Mouse (Mus musculus) midbrain, embryonic 11.5 days (tissue): Measurements from ENCODE around the gene Wwox. TPM values are rescaled to one million over a fixed set of nuclear protein-coding genes. Genes with fewer than 3 reads are reported as not detected.
A peak's percentile ranks its signal among the peaks of the same experiment; 100 is the strongest.

ENCODE experiments used
- ATAC-seq: fragments of 200-750 bp; cut with Nextera tagmentation; 2 replicates; pipeline ENCODE4 v1.8.0; 2017; ENCODE audit warnings: moderate TSS enrichment, moderate library complexity; ENCODE audit not compliant: low FRiP score
- DNase-seq: peaks from one replicate; pipeline ENCODE4 v3.0.0; 2015; ENCODE audit warnings: low spot score; ENCODE audit errors: missing footprints
- H3K27ac ChIP-seq: fragments of 300-500 bp; sonication (generic); 2 replicates; pipeline ENCODE4 v1.5.1; 2014; ENCODE audit warnings: low read depth, low read length
- H3K27me3 ChIP-seq: fragments of 300-500 bp; sonication (generic); 2 replicates; pipeline ENCODE4 v1.6.1; 2014; ENCODE audit warnings: mild to moderate bottlenecking, low read length, moderate library complexity, mixed read lengths; ENCODE audit not compliant: control insufficient read depth, insufficient read depth
- H3K36me3 ChIP-seq: fragments of 300-500 bp; sonication (generic); 2 replicates; pipeline ENCODE4 v1.6.1; 2014; ENCODE audit warnings: mild to moderate bottlenecking, low read length, moderate library complexity, mixed read lengths; ENCODE audit not compliant: control insufficient read depth, insufficient read depth
- H3K4me1 ChIP-seq: fragments of 300-500 bp; sonication (generic); 2 replicates; pipeline ENCODE4 v1.6.1; 2014; ENCODE audit warnings: low read length; ENCODE audit not compliant: control insufficient read depth, insufficient read depth
- H3K4me2 ChIP-seq: fragments of 300-500 bp; sonication (generic); 2 replicates; pipeline ENCODE4 v1.6.1; 2014; ENCODE audit warnings: mild to moderate bottlenecking, moderate library complexity
- H3K4me3 ChIP-seq: fragments of 300-500 bp; sonication (generic); 2 replicates; pipeline ENCODE4 v1.5.1; 2014; ENCODE audit warnings: low read depth, low read length
- H3K9ac ChIP-seq: fragments of 300-500 bp; sonication (generic); 2 replicates; pipeline ENCODE4 v1.6.1; 2014; ENCODE audit warnings: low read length
- H3K9me3 ChIP-seq: fragments of 300-500 bp; sonication (generic); 2 replicates; pipeline ENCODE4 v1.6.1; 2016; ENCODE audit warnings: low read length; ENCODE audit not compliant: control insufficient read depth
- WGBS: fragments of 180-500 bp; shearing (Covaris S2); extraction: QIAGEN DNeasy Blood & Tissue Kit; methylation state at CpG from one replicate; pipeline ENCODE4 v1.1.7; 2014; 5-methylcytosine and 5-hydroxymethylcytosine counted together
- polyA plus RNA-seq: library from polyadenylated mRNA; unstranded; fragments of >200 nt; fragmentation: Nextera tagmentation; extraction: Ambion mirVana; gene quantifications from 2 replicates; pipeline ENCODE4 v1.2.1, GENCODE M21; 2014

Gene Wwox
- polyA plus RNA-seq, 1 experiment from 2014 or later = 12.1 TPM

DNA sequence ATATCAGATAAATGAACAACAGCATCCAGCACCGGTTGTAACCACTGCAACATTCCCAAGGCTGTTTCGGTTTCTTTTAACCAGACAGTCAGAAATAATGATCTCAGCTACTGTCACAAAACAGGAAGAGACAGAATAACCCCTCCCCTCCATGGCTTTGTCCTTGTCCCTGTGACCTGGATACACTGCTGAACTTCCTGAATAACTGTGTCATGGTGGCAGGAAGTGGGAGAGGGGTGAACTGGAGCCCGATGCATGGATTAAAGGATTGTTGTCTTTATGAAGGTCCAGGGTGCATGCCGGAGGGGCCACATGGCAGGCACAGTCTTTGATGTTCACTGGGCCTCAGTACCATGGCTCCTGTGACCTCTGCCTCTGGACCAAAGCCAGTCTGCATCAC is 607.0 kb downstream of the Wwox start:
- Histone ChIP-seq H3K4me1 (no peaks in the 10 kb centered on the region), H3K9ac (no peak overlapping the region), H3K36me3 (no peaks in the 10 kb centered on the region), H3K9me3 (no peaks in the 10 kb centered on the region), H3K27ac (no peak overlapping the region), H3K4me3 (no peak overlapping the region), H3K27me3 (no peaks in the 10 kb centered on the region), H3K4me2 (no peak overlapping the region)
- ATAC-seq = no peak
- DNase-seq = no peak
- WGBS = 53% methylated on average over 4 of the region's 4 CpGs

GRCm38 (mm10) chr8:115058193-115058835 is 618.9 kb downstream of the Wwox start:
- ATAC-seq = no peak
- 88% methylated on average over 12 of the region's 12 CpGs for WGBS
- Histone ChIP-seq H3K4me2 (no peak overlapping the region), H3K4me3 (no peak overlapping the region), H3K9ac (no peak overlapping the region), H3K27ac (no peak overlapping the region), H3K27me3 (no peaks in the 10 kb centered on the region), H3K9me3 (no peaks in the 10 kb centered on the region), H3K36me3 (no peaks in the 10 kb centered on the region), H3K4me1 (no peaks in the 10 kb centered on the region)
- peak; percentile 79 for DNase-seq

DNA sequence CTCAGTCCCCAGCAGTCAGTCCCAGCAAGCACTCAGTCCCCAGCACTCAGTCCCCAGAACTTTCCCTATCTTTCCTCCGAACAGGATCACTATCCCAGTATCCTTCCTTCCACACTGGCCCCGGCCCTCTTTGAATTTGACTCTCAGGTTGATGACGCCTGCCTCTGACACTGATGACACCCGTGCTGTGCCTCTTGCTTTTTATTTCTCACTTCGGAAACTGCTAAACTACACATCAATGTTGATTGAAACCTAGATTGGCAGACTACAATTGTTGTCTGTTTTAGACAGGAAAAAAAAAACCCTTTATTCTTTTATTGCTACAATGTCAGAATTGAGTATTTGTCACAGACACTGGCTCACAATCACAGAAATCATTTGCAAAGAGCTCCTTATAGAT is 624.2 kb downstream of the Wwox start:
- DNase-seq = no peak
- WGBS = 89% methylated on average over 5 of the region's 5 CpGs
- no peak for ATAC-seq
- Histone ChIP-seq H3K9me3 (no peaks in the 10 kb centered on the region), H3K36me3 (no peaks in the 10 kb centered on the region), H3K9ac (no peak overlapping the region), H3K27ac (no peak overlapping the region), H3K27me3 (no peaks in the 10 kb centered on the region), H3K4me1 (no peaks in the 10 kb centered on the region), H3K4me3 (no peak overlapping the region), H3K4me2 (no peak overlapping the region)

DNA sequence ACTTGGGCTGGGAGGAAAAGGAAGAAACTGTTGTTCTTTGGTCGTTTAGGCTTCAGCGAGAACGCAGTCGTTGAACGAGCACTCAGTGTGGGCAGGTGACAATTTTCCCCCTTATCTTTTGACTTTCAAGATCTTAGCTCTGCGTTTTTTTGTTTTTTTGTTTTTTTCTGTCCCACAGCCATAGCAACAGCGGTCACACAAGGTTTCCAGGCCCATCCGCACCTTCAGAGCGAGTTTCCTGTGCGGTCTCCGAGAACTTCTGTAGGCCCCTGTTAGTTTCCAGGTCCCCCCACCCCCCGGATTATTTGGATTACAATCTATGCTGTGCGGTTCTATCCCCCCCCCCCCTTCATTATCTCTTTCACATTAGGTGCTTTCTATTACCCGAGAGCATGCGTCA is 625.2 kb downstream of the Wwox start:
- H3K27me3 ChIP-seq = no peaks in the 10 kb centered on the region
- H3K9me3 ChIP-seq = no peaks in the 10 kb centered on the region
- WGBS = 90% methylated on average over 15 of the region's 15 CpGs
- ATAC-seq (no peak), DNase-seq (peak; percentile 31)
- no peak overlapping the region for H3K4me2 ChIP-seq
- H3K36me3 ChIP-seq = no peaks in the 10 kb centered on the region
- H3K4me3 ChIP-seq = no peak overlapping the region
- H3K4me1 ChIP-seq = no peaks in the 10 kb centered on the region
- no peak overlapping the region for H3K9ac ChIP-seq
- H3K27ac ChIP-seq = no peak overlapping the region

DNA sequence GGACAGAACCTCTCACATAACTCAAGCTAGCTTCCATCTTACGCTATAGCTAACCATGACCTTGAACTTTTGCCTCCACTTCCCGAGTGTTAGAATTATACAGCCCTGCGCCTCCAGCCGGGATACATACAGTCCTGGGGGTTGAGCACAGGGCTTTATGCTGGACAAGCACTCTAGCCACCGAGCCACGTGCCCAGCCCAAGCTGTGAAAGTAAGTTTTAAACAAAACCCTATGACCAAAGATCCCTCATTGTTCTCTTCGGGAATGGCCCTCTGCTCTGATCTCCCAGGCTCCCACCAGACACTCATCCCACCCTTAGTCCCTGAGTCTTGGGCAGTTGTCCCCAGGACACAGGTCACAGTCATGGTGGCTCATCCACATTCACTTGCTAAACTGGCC is 625.9 kb downstream of the Wwox start:
- ATAC-seq = no peak
- H3K36me3 ChIP-seq = no peaks in the 10 kb centered on the region
- no peaks in the 10 kb centered on the region for H3K9me3 ChIP-seq

DNA sequence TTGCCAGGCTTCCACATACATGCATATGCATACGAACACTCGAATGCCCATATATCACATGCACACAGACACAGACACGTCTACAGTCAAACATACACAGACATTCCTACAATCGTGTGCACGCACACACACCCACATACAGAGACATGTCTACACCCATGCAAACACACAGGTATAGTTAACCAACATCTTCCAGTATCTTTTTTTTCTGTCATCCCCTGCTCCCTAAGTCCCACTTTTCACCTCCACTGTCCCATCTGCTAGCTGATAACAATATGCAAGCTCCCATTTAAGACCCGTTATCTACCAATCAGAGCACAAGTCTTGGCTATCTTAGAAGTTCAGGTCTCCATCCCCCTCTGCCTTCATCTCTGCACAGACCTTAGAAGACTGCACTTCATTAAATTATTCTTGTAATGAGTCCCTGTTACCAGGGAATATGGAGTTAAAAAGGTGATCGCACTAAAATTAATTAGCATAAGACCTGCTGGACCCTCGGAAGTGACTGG is 627.1 kb downstream of the Wwox start:
- H3K9ac ChIP-seq = no peak overlapping the region
- DNase-seq (no peak), ATAC-seq (no peak)
- WGBS = 91% methylated on average over 8 of the region's 8 CpGs
- H3K27me3 ChIP-seq = no peaks in the 10 kb centered on the region
- H3K4me1 ChIP-seq = no peaks in the 10 kb centered on the region
- H3K27ac ChIP-seq = no peak overlapping the region
- H3K4me3 ChIP-seq = no peak overlapping the region
- no peaks in the 10 kb centered on the region for H3K9me3 ChIP-seq
- H3K36me3 ChIP-seq = no peaks in the 10 kb centered on the region
- H3K4me2 ChIP-seq = no peak overlapping the region

More for the DNA sequence above, 625.9 kb downstream of the Wwox start:
- no peak overlapping the region for H3K4me2 ChIP-seq
- H3K4me3 ChIP-seq = no peak overlapping the region
- 48% methylated on average over 7 of the region's 7 CpGs for WGBS
- H3K4me1 ChIP-seq = no peaks in the 10 kb centered on the region
- no peaks in the 10 kb centered on the region for H3K27me3 ChIP-seq
- H3K27ac ChIP-seq = no peak overlapping the region
- no peak overlapping the region for H3K9ac ChIP-seq
- peak; percentile 78 for DNase-seq

DNA sequence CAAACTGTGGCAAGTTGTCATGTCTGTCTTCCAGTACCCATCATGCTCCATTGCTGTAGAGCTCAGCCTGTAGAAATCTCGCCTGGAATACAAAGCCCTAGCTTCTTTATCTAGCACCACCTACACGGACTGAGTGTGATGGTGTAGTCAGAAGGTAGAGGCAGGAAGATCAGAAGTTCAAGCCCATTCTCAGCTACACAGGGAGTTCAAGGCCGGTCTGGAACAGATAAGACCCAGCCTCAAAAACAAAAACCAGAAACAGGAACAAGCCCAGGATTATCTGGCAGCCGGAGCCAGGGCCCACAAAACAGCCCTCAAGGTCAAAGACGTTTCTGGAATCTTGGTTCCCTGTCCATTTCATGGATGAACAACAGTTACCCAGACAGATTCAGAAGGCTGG is 629.3 kb downstream of the Wwox start:
- peak; percentile 54 for DNase-seq
- Histone ChIP-seq H3K4me3 (no peak overlapping the region), H3K9me3 (no peaks in the 10 kb centered on the region), H3K4me2 (no peak overlapping the region), H3K36me3 (no peaks in the 10 kb centered on the region), H3K27ac (no peak overlapping the region), H3K27me3 (no peaks in the 10 kb centered on the region), H3K4me1 (no peaks in the 10 kb centered on the region), H3K9ac (no peak overlapping the region)
- WGBS = 78% methylated on average over 5 of the region's 5 CpGs
- no peak for ATAC-seq

DNA sequence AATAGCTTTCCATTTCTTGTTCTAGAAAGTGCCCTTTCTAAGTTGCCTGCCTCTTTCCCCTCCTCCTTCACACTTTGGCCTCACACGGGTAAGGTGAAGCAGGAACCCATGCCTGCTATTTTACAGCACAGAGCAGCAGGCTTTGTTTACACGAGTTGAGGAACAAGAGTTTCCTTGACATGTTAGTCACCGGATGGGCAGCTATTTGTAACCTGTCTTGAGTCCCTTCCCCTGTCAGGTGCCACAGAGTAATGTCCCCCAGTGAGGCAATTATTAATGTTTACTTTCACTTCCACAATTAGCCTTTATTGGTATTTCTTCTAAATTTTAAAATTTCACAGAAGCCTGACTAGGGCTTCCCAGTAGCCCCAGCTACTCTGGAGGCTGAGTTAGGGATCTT is 630.8 kb downstream of the Wwox start:
- DNase-seq (peak; percentile 73), ATAC-seq (no peak)
- Histone ChIP-seq H3K4me2 (no peak overlapping the region), H3K36me3 (no peaks in the 10 kb centered on the region), H3K4me3 (no peak overlapping the region), H3K27me3 (no peaks in the 10 kb centered on the region), H3K27ac (no peak overlapping the region), H3K9me3 (no peaks in the 10 kb centered on the region), H3K4me1 (no peaks in the 10 kb centered on the region), H3K9ac (no peak overlapping the region)
- WGBS = 67% methylated on average over 3 of the region's 3 CpGs

DNA sequence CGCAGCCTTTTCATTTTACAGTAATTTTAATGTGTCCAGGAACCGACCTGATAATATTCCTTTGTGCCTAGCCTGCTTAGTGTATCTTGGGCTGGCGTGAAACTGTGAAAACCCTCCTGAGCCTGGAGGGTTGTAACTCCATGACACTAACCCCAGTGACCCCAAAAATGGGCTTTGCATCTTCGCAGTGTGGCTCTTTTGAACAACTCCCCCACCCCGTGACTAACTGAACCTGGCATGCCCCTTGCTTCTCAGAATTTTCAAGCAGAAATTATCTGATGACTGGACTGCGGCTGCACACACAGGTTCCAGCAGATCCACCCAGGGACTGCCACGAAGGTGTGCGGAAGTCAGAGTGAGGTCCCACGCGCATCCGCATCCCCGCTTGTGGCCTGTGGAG is 631.8 kb downstream of the Wwox start:
- DNase-seq (peak; percentile 69), ATAC-seq (no peak)
- H3K9ac ChIP-seq = no peak overlapping the region
- H3K36me3 ChIP-seq = no peaks in the 10 kb centered on the region
- H3K4me2 ChIP-seq = no peak overlapping the region
- H3K27ac ChIP-seq = no peak overlapping the region
- no peak overlapping the region for H3K4me3 ChIP-seq
- no peaks in the 10 kb centered on the region for H3K27me3 ChIP-seq
- H3K9me3 ChIP-seq = no peaks in the 10 kb centered on the region
- 83% methylated on average over 12 of the region's 12 CpGs for WGBS
- H3K4me1 ChIP-seq = no peaks in the 10 kb centered on the region
